Mouse (Mus musculus) heart, postnatal 4 days (tissue): ENCODE results near the gene Olfr811. TPM values are rescaled to one million over a fixed set of nuclear protein-coding genes. Genes with fewer than 3 reads are reported as not detected.

Experiments used
- DNase-seq: peaks from one replicate; pipeline ENCODE4 v3.0.0; 2021
- total RNA-seq, 2 experiments: library from RNA; stranded (reverse); gene quantifications; 2 replicates each; pipeline ENCODE4 v1.2.3; 2021

Olfr811 gene
- total RNA-seq, result not detected

DNA sequence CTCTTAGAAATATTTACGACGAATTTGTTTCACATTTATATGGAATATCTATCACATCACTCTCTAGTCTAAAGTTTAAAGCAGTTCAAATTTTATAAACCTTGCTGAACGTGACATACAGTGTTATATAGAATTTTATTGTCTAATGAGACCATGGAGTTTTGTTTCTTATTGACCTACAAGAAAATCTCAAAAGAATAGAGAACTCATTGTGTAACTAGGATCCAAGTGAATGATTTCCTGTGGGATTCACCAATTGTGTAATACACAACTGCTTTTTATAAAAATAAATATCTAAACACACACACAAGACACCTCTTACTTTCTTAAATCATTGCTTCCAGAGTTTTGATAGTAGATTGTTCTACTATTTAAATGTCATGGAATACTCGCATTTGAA, at the start of gene Olfr811:
TSS of gene Olfr811 (minus strand) at position 101 of the 400 bp plus-strand sequence.
- no peak for DNase-seq

DNA sequence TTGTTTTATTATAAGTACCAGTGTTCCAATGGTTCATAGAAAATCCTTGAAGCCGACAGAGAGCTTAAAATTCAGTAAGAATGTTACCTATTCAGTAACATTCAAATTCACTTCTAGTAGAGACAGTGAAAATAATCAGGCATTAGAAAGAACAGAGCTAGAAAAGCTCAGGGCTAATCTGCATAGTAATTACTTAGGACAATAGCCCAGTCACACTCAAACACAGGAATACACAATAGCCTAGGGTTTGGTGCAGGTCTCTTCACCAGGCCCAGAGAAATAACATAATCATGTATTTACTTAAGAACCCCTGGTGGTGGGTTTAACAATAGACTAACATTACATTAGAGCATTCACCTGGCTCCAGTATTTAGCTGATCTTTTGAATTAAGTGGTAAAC, 43.1 kb upstream of the Olfr811 start:
- no peak for DNase-seq

DNA sequence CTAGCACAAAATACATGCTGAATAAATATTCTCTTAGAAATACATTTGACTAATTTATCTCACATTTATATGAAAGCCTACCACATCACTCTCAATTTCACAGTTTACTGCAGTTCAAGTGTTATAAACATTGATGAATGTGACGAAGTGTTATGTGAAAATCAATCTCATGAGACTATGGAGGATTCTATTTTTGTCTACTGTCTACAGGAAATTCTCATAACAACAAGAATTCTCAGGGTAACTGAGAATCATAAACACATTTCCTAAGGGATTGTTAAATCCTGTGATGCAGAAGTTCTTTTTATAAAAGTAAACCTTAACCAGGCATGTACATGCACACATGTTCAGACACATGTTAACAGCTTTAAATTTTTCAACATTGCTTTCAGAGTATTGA, 41.8 kb upstream of the Olfr811 start, which contains the start of gene Olfr812:
TSS of gene Olfr812 (minus strand) at position 101 of the 400 bp plus-strand sequence.
- DNase-seq, result no peak

DNA sequence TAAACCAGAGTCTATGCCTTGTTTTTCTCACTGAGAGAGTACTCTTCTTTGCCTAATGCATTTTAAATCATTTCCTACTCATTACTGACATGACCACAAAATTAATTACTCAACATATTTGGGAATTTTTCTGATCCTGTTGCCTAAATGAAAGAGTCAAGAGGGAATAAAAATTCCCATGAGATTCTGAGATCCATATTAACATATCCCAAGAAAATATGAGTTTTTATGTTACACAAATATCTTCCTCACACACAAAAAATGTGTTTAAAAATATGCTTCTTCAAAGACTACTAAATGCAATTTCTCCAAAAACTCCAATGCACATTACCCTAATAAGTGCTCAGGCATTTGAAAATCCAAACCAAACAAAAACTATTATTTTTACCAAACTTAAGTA, 9.4 kb downstream of the Olfr811 start, which contains the start of gene Olfr810:
TSS of gene Olfr810 (minus strand) at position 101 of the 400 bp plus-strand sequence.
- DNase-seq, result no peak

DNA sequence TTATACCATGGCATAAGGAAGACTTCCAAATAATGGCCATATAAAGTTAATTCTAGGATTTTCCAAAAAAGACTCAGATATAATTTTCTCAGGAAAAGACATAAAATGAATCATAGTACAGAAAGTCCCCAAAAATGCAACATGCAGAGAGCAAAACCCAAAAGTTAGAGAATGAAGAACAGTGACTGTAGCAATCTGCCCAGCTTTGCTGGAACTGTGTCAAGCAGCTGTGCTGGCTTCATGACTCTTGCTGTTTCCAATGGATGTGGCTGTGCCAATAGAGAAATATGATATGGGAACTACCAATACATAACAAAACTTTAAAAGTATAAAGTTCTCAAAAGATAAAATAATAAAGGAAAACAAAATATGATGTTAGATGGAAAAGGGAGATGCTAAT, 26.1 kb downstream of the Olfr811 start:
- DNase-seq, result no peak

DNA sequence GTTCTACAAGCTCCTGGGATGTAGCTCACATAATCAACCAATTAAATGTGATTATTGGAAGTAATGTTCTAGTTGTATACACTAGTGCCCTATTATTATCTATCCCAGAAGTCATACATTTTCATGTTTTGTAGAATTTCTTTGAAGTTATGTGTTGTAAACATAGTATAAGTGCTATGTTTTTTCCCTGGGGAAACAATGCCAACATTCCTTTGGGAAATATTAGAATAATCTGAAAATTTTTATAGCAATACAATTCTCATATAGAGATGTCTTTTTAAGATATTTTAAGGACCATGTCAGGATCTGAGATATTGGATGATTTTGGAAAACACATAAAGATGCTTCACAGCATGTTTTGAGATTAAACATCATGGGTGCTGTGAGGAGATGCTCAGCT, 29.9 kb downstream of the Olfr811 start, which contains the start of gene Olfr809:
TSS of gene Olfr809 (plus strand) at position 301 of the 400 bp plus-strand sequence.
- no peak for DNase-seq

DNA sequence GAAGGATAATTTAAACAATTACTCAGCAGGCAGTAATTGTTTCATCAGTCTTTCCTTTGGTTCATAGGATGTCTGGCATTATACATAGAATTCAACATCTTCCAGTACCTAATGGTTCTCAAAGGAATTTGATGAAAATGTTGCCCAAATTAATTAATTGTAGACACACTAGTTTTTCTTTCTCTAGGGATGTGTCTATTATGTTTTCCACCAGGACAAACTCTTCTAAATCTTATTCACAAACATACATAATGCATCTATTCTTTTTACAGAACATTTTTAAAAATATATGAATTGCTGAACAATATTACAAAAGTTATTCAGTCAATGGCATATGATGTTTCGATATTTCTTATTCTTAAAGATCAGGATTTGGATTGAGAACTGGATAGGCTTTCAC, 39.0 kb downstream of the Olfr811 start, which contains the start of gene Olfr808:
TSS of gene Olfr808 (plus strand) at position 301 of the 400 bp plus-strand sequence.
- no peak for DNase-seq

DNA sequence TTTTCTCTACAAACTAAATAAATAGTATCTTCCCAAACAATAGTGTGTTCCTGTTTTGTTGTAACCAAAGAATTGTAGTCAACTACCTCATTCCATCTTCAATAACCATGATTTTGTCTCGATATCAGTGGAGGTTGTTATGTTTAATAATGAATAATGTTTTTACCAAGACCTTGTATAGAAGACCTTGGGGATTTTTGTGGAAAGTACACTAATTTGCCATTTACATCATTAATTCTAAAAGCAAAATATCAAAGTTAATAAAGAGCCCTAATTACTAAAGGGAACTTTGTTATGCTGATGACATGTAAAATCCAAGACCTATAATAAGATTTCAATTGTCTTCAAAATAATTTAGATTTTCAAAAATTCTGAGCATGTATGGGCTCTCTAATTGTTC, 46.5 kb downstream of the Olfr811 start, which contains the start of gene Olfr807:
TSS of gene Olfr807 (minus strand) at position 101 of the 400 bp plus-strand sequence.
- DNase-seq, result no peak

Other genes starting within 250 kb of the Olfr811 start
- not detected for gene Olfr794, start 236.7 kb downstream of the Olfr811 start, total RNA-seq
- not detected for gene Olfr796, start 191.8 kb downstream of the Olfr811 start, total RNA-seq
- gene Olfr798, start 176.5 kb downstream of the Olfr811 start, total RNA-seq, result not detected
- gene Olfr799, start 166.9 kb downstream of the Olfr811 start, total RNA-seq, result not detected
- not detected for gene Olfr800, start 146.7 kb downstream of the Olfr811 start, total RNA-seq
- not detected for gene Olfr801, start 130.5 kb downstream of the Olfr811 start, total RNA-seq
- gene Olfr802, start 116.2 kb downstream of the Olfr811 start, total RNA-seq, result not detected
- gene Olfr803, start 110.1 kb downstream of the Olfr811 start, total RNA-seq, result not detected
- not detected for gene Olfr804, start 101.2 kb downstream of the Olfr811 start, total RNA-seq
- not detected for gene Olfr805, start 75.0 kb downstream of the Olfr811 start, total RNA-seq
- not detected for gene Olfr806, start 62.5 kb downstream of the Olfr811 start, total RNA-seq
- gene Olfr807, start 46.6 kb downstream of the Olfr811 start, total RNA-seq, result not detected
- not detected for gene Olfr808, start 38.9 kb downstream of the Olfr811 start, total RNA-seq
- gene Olfr809, start 29.8 kb downstream of the Olfr811 start, total RNA-seq, result not detected
- not detected for gene Olfr810, start 9.5 kb downstream of the Olfr811 start, total RNA-seq
- gene Olfr812, start 41.7 kb upstream of the Olfr811 start, total RNA-seq, result not detected
- not detected for gene Olfr813, start 51.0 kb upstream of the Olfr811 start, total RNA-seq
- gene Olfr814, start 75.5 kb upstream of the Olfr811 start, total RNA-seq, result not detected
- gene Olfr815, start 101.5 kb upstream of the Olfr811 start, total RNA-seq, result not detected
- gene Olfr816, start 111.2 kb upstream of the Olfr811 start, total RNA-seq, result not detected
- not detected for gene Olfr818, start 144.7 kb upstream of the Olfr811 start, total RNA-seq
- gene Olfr819, start 162.9 kb upstream of the Olfr811 start, total RNA-seq, result not detected
- gene Olfr247, start 171.7 kb upstream of the Olfr811 start, total RNA-seq, result not detected
- not detected for gene Gm10310, start 180.7 kb upstream of the Olfr811 start, total RNA-seq
- gene Olfr820, start 208.2 kb upstream of the Olfr811 start, total RNA-seq, result not detected
- gene Olfr821, start 226.0 kb upstream of the Olfr811 start, total RNA-seq, result not detected